Mouse (Mus musculus) heart, postnatal 0 days (tissue): ENCODE data around the gene Olfr1465. TPM values are rescaled to one million over a fixed set of nuclear protein-coding genes. Genes with fewer than 3 reads are reported as not detected.

Experiments used
- ATAC-seq: fragments of 200-750 bp; cut with Nextera tagmentation; 2 replicates; pipeline ENCODE4 v1.8.0; 2017; ENCODE audit warnings: low read depth, moderate number of reproducible peaks, moderate library complexity; ENCODE audit not compliant: insufficient read depth
- DNase-seq: peaks from one replicate; pipeline ENCODE4 v3.0.0-alpha.2; 2016; ENCODE audit warnings: low spot score
- H3K27ac ChIP-seq: fragments of 300-500 bp; sonication (generic); 2 replicates; pipeline ENCODE4 v1.5.1; 2014; ENCODE audit warnings: low read depth, mild to moderate bottlenecking
- H3K27me3 ChIP-seq: fragments of 300-500 bp; sonication (generic); 2 replicates; pipeline ENCODE4 v1.6.1; 2014; ENCODE audit warnings: low read length, mixed read lengths; ENCODE audit not compliant: control insufficient read depth, insufficient read depth
- H3K36me3 ChIP-seq: fragments of 300-500 bp; sonication (generic); replicated peaks from 2 replicates; pipeline ENCODE4 v1.6.1; 2014; ENCODE audit warnings: low read length, mixed read lengths; ENCODE audit not compliant: control insufficient read depth, insufficient read depth
- H3K4me1 ChIP-seq: fragments of 300-500 bp; sonication (generic); 2 replicates; pipeline ENCODE4 v1.6.1; 2014; ENCODE audit warnings: antibody characterized with exemption; ENCODE audit not compliant: control insufficient read depth, insufficient read depth
- H3K4me2 ChIP-seq: fragments of 300-500 bp; sonication (generic); 2 replicates; pipeline ENCODE4 v1.6.1; 2014; ENCODE audit warnings: low read depth, mild to moderate bottlenecking, low read length, moderate library complexity
- H3K4me3 ChIP-seq: fragments of 300-500 bp; sonication (generic); 2 replicates; pipeline ENCODE4 v1.5.1; 2014; ENCODE audit warnings: low read depth, low read length
- H3K9ac ChIP-seq: fragments of 300-500 bp; sonication (generic); replicated peaks from 2 replicates; pipeline ENCODE4 v1.6.1; 2014; ENCODE audit warnings: low read depth, low read length, mixed read lengths
- H3K9me3 ChIP-seq: fragments of 300-500 bp; sonication (generic); replicated peaks from 2 replicates; pipeline ENCODE4 v1.6.1; 2016; ENCODE audit warnings: low read length; ENCODE audit not compliant: control insufficient read depth
- CTCF ChIP-seq: IDR thresholded peaks from 2 replicates; pipeline ENCODE4 v1.5.1; 2016; ENCODE audit warnings: antibody characterized with exemption, control low read depth, low read depth
- EP300 ChIP-seq: IDR thresholded peaks from 2 replicates; pipeline ENCODE4 v1.6.1; 2016; ENCODE audit warnings: antibody characterized with exemption, low read depth
- WGBS: fragments of 180-500 bp; shearing (Covaris S2); extraction: QIAGEN DNeasy Blood & Tissue Kit; methylation state at CpG from one replicate; pipeline ENCODE4 v1.1.7; 2014; 5-methylcytosine and 5-hydroxymethylcytosine counted together
- polyA plus RNA-seq: library from polyadenylated mRNA; unstranded; fragments of >200 nt; fragmentation: Nextera tagmentation; extraction: Ambion mirVana; gene quantifications from 2 replicates; pipeline ENCODE4 v1.2.1, GENCODE M21; 2015
- total RNA-seq: library from RNA; depleted of rRNA; stranded (reverse); fragments of >200 nt; gene quantifications from 2 replicates; pipeline ENCODE4 v1.2.3, GENCODE M21; 2014; ENCODE audit warnings: low replicate concordance; rRNA removed

The Olfr1465 gene
- total RNA-seq (not detected in 2 replicates), polyA plus RNA-seq (not detected in 2 replicates)

- ATAC-seq = no peak
- no peak within 1 kb of the TSS for H3K4me3 ChIP-seq
- no peaks in the 10 kb centered on the region for H3K27me3 ChIP-seq
- H3K9ac ChIP-seq = no peak within 1 kb of the TSS
- no peaks in the 10 kb centered on the region for H3K9me3 ChIP-seq
- no peaks in the 10 kb centered on the region for H3K36me3 ChIP-seq
- H3K27ac ChIP-seq = no peak within 1 kb of the TSS
- DNase-seq = no peak
- H3K4me1 ChIP-seq = no peaks in the 10 kb centered on the region
- no peak within 1 kb of the TSS for H3K4me2 ChIP-seq
- TF ChIP-seq EP300 = no peak
- no peak for TF ChIP-seq CTCF
Observed at GRCm38 (mm10) chr19:13315441-13315840, at the start of gene Olfr1465. Olfr1465 (minus strand) TSS chr19:13315541.

GRCm38 (mm10) chr19:13361936-13362335 is 46.6 kb upstream of the Olfr1465 start, which contains the start of gene Olfr1467:
Olfr1467 (plus strand) TSS chr19:13362236.
- Histone ChIP-seq H3K36me3 (no peaks in the 10 kb centered on the region), H3K4me2 (no peak within 1 kb of the TSS), H3K9me3 (peaks cover 5% of the 10 kb centered on the region), H3K4me1 (no peaks in the 10 kb centered on the region), H3K9ac (no peak within 1 kb of the TSS), H3K4me3 (no peak within 1 kb of the TSS), H3K27me3 (no peaks in the 10 kb centered on the region), H3K27ac (no peak within 1 kb of the TSS)
- TF ChIP-seq CTCF (no peak), EP300 (no peak)
- DNase-seq = no peak
- ATAC-seq = no peak
- WGBS = 48% methylated on average over 2 of the region's 2 CpGs

GRCm38 (mm10) chr19:13338562-13338961 is 23.2 kb upstream of the Olfr1465 start, which contains the start of gene Olfr1466:
Olfr1466 (plus strand) TSS chr19:13338862.
- H3K9ac ChIP-seq = no peak within 1 kb of the TSS
- DNase-seq = no peak
- no peak within 1 kb of the TSS for H3K4me3 ChIP-seq
- no peaks in the 10 kb centered on the region for H3K27me3 ChIP-seq
- H3K9me3 ChIP-seq = peaks cover 14% of the 10 kb centered on the region; the same call in 1 of the 2 replicates
- no peak within 1 kb of the TSS for H3K4me2 ChIP-seq
- ATAC-seq = no peak
- H3K27ac ChIP-seq = no peak within 1 kb of the TSS
- WGBS = 84% methylated on average over 2 of the region's 2 CpGs
- H3K4me1 ChIP-seq = no peaks in the 10 kb centered on the region
- no peak for TF ChIP-seq EP300
- TF ChIP-seq CTCF = no peak
- no peaks in the 10 kb centered on the region for H3K36me3 ChIP-seq

Other genes starting within 250 kb of the Olfr1465 start
- not detected in 2 replicates for gene Olfr1457, start 217.7 kb downstream of the Olfr1465 start, total RNA-seq
- not detected in 2 replicates for gene Olfr1457, start 217.7 kb downstream of the Olfr1465 start, polyA plus RNA-seq
- gene Olfr1458, start 208.8 kb downstream of the Olfr1465 start, total RNA-seq = not detected in 2 replicates
- gene Olfr1458, start 208.8 kb downstream of the Olfr1465 start, polyA plus RNA-seq = not detected in 2 replicates
- not detected in 2 replicates for gene Olfr1459, start 166.0 kb downstream of the Olfr1465 start, total RNA-seq
- gene Olfr1459, start 166.0 kb downstream of the Olfr1465 start, polyA plus RNA-seq = not detected in 2 replicates
- not detected in 2 replicates for gene Olfr1461, start 152.5 kb downstream of the Olfr1465 start, total RNA-seq
- gene Olfr1461, start 152.5 kb downstream of the Olfr1465 start, polyA plus RNA-seq = not detected in 2 replicates
- gene Olfr1462, start 129.8 kb downstream of the Olfr1465 start, total RNA-seq = not detected in 2 replicates
- gene Olfr1462, start 129.8 kb downstream of the Olfr1465 start, polyA plus RNA-seq = not detected in 2 replicates
- gene Olfr1463, start 84.2 kb downstream of the Olfr1465 start, total RNA-seq = not detected in 2 replicates
- not detected in 2 replicates for gene Olfr1463, start 84.2 kb downstream of the Olfr1465 start, polyA plus RNA-seq
- not detected in 2 replicates for gene Olfr1466, start 23.3 kb upstream of the Olfr1465 start, total RNA-seq
- not detected in 2 replicates for gene Olfr1466, start 23.3 kb upstream of the Olfr1465 start, polyA plus RNA-seq
- gene Olfr1467, start 46.7 kb upstream of the Olfr1465 start, total RNA-seq = not detected in 2 replicates
- gene Olfr1467, start 46.7 kb upstream of the Olfr1465 start, polyA plus RNA-seq = not detected in 2 replicates
- gene Olfr1469, start 92.3 kb upstream of the Olfr1465 start, total RNA-seq = not detected in 2 replicates
- not detected in 2 replicates for gene Olfr1469, start 92.3 kb upstream of the Olfr1465 start, polyA plus RNA-seq
- not detected in 2 replicates for gene Olfr1471, start 127.9 kb upstream of the Olfr1465 start, total RNA-seq
- gene Olfr1471, start 127.9 kb upstream of the Olfr1465 start, polyA plus RNA-seq = not detected in 2 replicates
- gene Olfr1472, start 140.5 kb upstream of the Olfr1465 start, total RNA-seq = not detected in 2 replicates
- not detected in 2 replicates for gene Olfr1472, start 140.5 kb upstream of the Olfr1465 start, polyA plus RNA-seq
- gene Olfr1474, start 154.0 kb upstream of the Olfr1465 start, total RNA-seq = not detected in 2 replicates
- not detected in 2 replicates for gene Olfr1474, start 154.0 kb upstream of the Olfr1465 start, polyA plus RNA-seq
- not detected in 2 replicates for gene Olfr1475, start 164.7 kb upstream of the Olfr1465 start, total RNA-seq
- gene Olfr1475, start 164.7 kb upstream of the Olfr1465 start, polyA plus RNA-seq = not detected in 2 replicates
- not detected in 2 replicates for gene Olfr1477, start 185.0 kb upstream of the Olfr1465 start, total RNA-seq
- not detected in 2 replicates for gene Olfr1477, start 185.0 kb upstream of the Olfr1465 start, polyA plus RNA-seq
- not detected in 2 replicates for gene Olfr1480, start 212.4 kb upstream of the Olfr1465 start, total RNA-seq
- not detected in 2 replicates for gene Olfr1480, start 212.4 kb upstream of the Olfr1465 start, polyA plus RNA-seq